Mouse (Mus musculus): ENCODE results near the gene Grm1.

- TF ChIP-seq POLR2A (IDR thresholded peaks at IDR 0.05; ENCODE audit: control insufficient read depth, extremely low read depth, insufficient read depth, low read length, poor library complexity): no peak
- no peak for TF ChIP-seq CTCF (IDR thresholded peaks at IDR 0.05; ENCODE audit: borderline replicate concordance, control insufficient read depth, extremely low read depth, insufficient read depth, low read length, poor library complexity)
Measured at GRCm38 (mm10) chr10:10733092-10733491, 349.1 kb downstream of the Grm1 start.
